Mouse (Mus musculus) limb, embryonic 13.5 days (tissue): ENCODE data around the gene Atxn1. TPM values are rescaled to one million over a fixed set of nuclear protein-coding genes. Genes with fewer than 3 reads are reported as not detected.

Experiments used
- ATAC-seq: fragments of 200-750 bp; cut with Nextera tagmentation; 2 replicates; pipeline ENCODE4 v1.8.0; 2017; ENCODE audit warnings: low read depth, moderate number of reproducible peaks, moderate TSS enrichment; ENCODE audit not compliant: low FRiP score
- H3K27ac ChIP-seq: fragments of 300-500 bp; sonication (generic); 2 replicates; pipeline ENCODE4 v1.5.1; 2015; ENCODE audit warnings: inconsistent platforms, mild to moderate bottlenecking, moderate library complexity
- H3K27me3 ChIP-seq: fragments of 300-500 bp; sonication (generic); 2 replicates; pipeline ENCODE4 v1.6.1; 2015; ENCODE audit warnings: mild to moderate bottlenecking, inconsistent platforms
- H3K36me3 ChIP-seq: fragments of 300-500 bp; sonication (generic); 2 replicates; pipeline ENCODE4 v1.6.1; 2015; ENCODE audit warnings: inconsistent platforms, mild to moderate bottlenecking, moderate library complexity
- H3K4me1 ChIP-seq: fragments of 300-500 bp; sonication (generic); 2 replicates; pipeline ENCODE4 v1.6.1; 2015; ENCODE audit warnings: inconsistent platforms
- H3K4me2 ChIP-seq: fragments of 300-500 bp; sonication (generic); replicated peaks from 2 replicates; pipeline ENCODE4 v1.6.1; 2015; ENCODE audit warnings: inconsistent platforms, mild to moderate bottlenecking, moderate library complexity
- H3K4me3 ChIP-seq: fragments of 300-500 bp; sonication (generic); 2 replicates; pipeline ENCODE4 v1.5.1; 2015; ENCODE audit warnings: moderate library complexity, mild to moderate bottlenecking, inconsistent platforms
- H3K9ac ChIP-seq: fragments of 300-500 bp; sonication (generic); 2 replicates; pipeline ENCODE4 v1.6.1; 2015; ENCODE audit warnings: mild to moderate bottlenecking, inconsistent platforms
- H3K9me3 ChIP-seq: fragments of 300-500 bp; sonication (generic); 2 replicates; pipeline ENCODE4 v1.6.1; 2016; ENCODE audit warnings: inconsistent platforms
- WGBS: fragments of 180-500 bp; shearing (Covaris S2); methylation state at CpG from one replicate; pipeline ENCODE4 v1.1.7; 2015; 5-methylcytosine and 5-hydroxymethylcytosine counted together
- polyA plus RNA-seq: library from polyadenylated mRNA; unstranded; fragments of >200 nt; fragmentation: Nextera tagmentation; extraction: Ambion mirVana; gene quantifications from 2 replicates; pipeline ENCODE4 v1.2.1, GENCODE M21; 2015

Gene Atxn1
- polyA plus RNA-seq, 1 experiment from 2014 or later, result 6.0 TPM

DNA sequence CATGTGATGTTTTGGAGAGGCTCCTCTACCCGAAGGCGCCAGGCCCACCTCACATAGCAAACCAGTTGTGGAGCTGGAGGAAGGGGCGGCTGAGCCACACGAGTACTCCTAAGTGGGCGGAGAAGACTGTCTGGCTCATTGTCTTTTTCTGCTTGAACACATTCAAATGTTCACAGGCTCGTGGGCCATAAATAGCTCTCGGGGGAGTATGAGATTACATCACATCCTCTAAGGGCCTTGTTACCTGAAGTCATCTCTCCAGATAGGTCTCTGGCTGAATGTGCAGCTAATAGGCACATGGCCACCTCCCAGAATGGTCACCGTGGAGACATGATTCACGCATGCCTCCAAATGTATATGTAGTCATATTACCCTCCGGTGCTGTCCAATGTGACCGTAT is 350.0 kb downstream of the Atxn1 start:
- no peak overlapping the region for H3K4me2 ChIP-seq
- H3K9me3 ChIP-seq, result no peaks in the 10 kb centered on the region
- no peak overlapping the region for H3K9ac ChIP-seq
- no peaks in the 10 kb centered on the region; the same call in 1 of the 2 replicates for H3K27me3 ChIP-seq
- 75% methylated on average over 11 of the region's 11 CpGs for WGBS
- ATAC-seq, result no peak
- no peak overlapping the region for H3K27ac ChIP-seq
- no peaks in the 10 kb centered on the region for H3K36me3 ChIP-seq
- H3K4me1 ChIP-seq, result no peaks in the 10 kb centered on the region
- no peak overlapping the region for H3K4me3 ChIP-seq

DNA sequence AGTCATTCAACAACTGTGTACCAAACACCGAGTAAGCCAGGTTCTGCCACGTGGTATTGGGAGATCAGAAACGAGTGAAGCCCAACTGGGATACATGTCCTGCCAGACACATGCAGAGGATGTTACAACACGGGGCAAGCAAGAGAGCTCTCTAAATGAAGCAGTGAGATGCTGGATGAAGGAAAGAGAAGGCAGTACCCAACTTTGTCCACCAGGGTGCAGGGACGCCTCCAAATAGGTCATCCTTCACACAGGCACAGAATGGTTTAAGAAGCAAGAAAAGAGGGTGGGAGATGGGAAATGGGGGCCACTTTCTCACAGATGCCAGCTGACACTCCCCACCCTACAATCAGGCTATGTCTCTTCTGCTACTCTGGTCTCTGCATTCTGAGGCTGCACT is 351.5 kb downstream of the Atxn1 start:
- no peak overlapping the region for H3K4me2 ChIP-seq
- no peak overlapping the region for H3K4me3 ChIP-seq
- no peaks in the 10 kb centered on the region; the same call in 1 of the 2 replicates for H3K9me3 ChIP-seq
- H3K9ac ChIP-seq, result no peak overlapping the region
- ATAC-seq, result no peak
- H3K27ac ChIP-seq, result no peak overlapping the region
- no peaks in the 10 kb centered on the region; the same call in 1 of the 2 replicates for H3K27me3 ChIP-seq
- H3K4me1 ChIP-seq, result no peaks in the 10 kb centered on the region
- no peaks in the 10 kb centered on the region for H3K36me3 ChIP-seq
- WGBS, result 32% methylated on average over 5 of the region's 5 CpGs

DNA sequence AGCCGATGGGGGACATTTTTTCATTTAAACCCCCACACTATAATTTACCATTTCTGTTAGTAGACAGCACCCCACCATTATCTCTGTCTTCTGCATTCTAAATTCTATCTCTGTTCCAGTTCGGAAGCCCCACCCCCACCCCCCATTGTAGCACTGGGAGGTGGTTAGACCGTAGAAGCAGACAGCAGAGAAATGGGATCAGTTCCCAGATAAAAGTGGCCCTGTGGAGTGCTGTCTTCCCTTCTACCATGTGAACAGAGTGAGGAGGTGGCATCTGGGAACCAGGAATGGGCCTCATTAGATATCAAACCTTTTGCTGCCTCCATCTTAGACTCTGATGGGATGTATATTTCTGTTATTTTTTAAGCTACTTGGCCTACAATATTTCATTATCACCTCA is 353.3 kb downstream of the Atxn1 start:
- no peak overlapping the region for H3K9ac ChIP-seq

DNA sequence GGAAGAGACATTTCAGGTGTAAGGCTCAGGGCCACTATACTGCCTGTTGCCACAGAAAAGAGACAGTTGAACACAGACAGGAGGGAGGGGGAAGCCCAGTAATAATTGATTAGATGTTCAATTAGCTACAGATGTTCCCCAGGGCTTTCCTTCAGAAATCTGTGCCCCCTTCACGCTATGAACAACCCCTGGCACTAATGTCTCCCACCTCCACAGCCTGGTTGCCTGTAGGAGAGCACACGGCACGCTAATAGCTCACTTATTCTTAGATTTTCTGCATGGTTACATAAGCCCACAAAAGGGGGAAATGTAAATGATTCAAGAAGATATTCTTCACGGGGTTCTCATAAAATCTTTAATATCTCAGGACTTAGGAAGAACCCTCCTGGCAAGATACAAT is 355.3 kb downstream of the Atxn1 start:
- H3K36me3 ChIP-seq, result no peaks in the 10 kb centered on the region
- no peaks in the 10 kb centered on the region; the same call in 1 of the 2 replicates for H3K27me3 ChIP-seq
- H3K4me3 ChIP-seq, result no peak overlapping the region
- no peaks in the 10 kb centered on the region for H3K4me1 ChIP-seq
- no peak for ATAC-seq
- H3K9ac ChIP-seq, result no peak overlapping the region
- no peak overlapping the region for H3K27ac ChIP-seq
- WGBS, result 70% methylated on average over 4 of the region's 4 CpGs
- no peaks in the 10 kb centered on the region; the same call in 1 of the 2 replicates for H3K9me3 ChIP-seq
- no peak overlapping the region for H3K4me2 ChIP-seq

More for the DNA sequence above, 353.3 kb downstream of the Atxn1 start:
- ATAC-seq, result no peak
- Histone ChIP-seq H3K4me1 (no peaks in the 10 kb centered on the region), H3K27ac (no peak overlapping the region), H3K27me3 (no peaks in the 10 kb centered on the region; the same call in 1 of the 2 replicates), H3K9me3 (no peaks in the 10 kb centered on the region; the same call in 1 of the 2 replicates), H3K4me3 (no peak overlapping the region), H3K36me3 (no peaks in the 10 kb centered on the region), H3K4me2 (no peak overlapping the region)
- WGBS, result 74% methylated on average over 3 of the region's 3 CpGs

DNA sequence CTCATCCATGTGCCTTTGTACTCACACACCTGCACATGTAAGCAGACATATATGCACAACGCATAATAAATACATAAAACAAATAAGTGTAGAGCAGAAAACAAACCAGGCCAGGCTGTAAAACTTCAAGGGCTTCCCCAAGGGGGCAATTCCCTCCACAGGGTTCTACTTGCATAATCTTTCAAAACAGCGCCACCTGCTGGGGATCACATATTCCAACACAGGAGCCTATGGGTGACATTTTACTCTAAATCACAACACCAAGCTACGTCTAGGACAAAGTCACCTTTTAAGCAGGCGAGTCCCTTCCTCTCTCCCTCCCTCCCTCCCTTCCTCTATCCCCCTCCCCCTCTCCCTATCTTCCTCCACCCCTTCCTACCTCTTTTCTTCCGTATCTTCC is 356.2 kb downstream of the Atxn1 start:
- ATAC-seq, result no peak
- Histone ChIP-seq H3K27me3 (no peaks in the 10 kb centered on the region; the same call in 1 of the 2 replicates), H3K36me3 (no peaks in the 10 kb centered on the region), H3K4me1 (no peaks in the 10 kb centered on the region), H3K4me3 (no peak overlapping the region), H3K9ac (no peak overlapping the region), H3K27ac (no peak overlapping the region), H3K9me3 (no peaks in the 10 kb centered on the region; the same call in 1 of the 2 replicates), H3K4me2 (no peak overlapping the region)
- 92% methylated on average over 5 of the region's 5 CpGs for WGBS

DNA sequence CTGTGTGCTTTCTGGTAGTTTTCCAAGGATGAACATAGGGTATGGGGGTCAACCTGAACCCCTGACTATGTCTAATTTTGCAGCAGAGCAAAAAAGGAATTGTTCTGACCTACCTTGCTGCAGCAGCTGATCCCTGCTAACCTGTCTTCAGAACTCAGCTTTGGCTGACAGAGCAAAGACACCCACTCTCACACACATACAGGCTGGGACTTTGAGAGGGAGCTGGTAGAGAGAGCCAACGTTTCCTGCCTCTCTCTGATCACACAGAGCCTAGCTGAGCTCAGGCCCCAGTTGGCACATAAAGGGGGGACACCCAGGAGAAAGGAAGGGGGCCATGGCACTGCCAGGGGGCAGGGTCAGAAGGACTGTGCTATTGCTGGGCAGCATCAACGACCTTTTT is 356.9 kb downstream of the Atxn1 start:
- WGBS, result 73% methylated on average over 2 of the region's 2 CpGs
- Histone ChIP-seq H3K4me2 (no peak overlapping the region), H3K4me3 (no peak overlapping the region), H3K9me3 (no peaks in the 10 kb centered on the region; the same call in 1 of the 2 replicates), H3K9ac (no peak overlapping the region), H3K27ac (no peak overlapping the region), H3K27me3 (no peaks in the 10 kb centered on the region; the same call in 1 of the 2 replicates), H3K36me3 (no peaks in the 10 kb centered on the region), H3K4me1 (no peaks in the 10 kb centered on the region)
- no peak for ATAC-seq

DNA sequence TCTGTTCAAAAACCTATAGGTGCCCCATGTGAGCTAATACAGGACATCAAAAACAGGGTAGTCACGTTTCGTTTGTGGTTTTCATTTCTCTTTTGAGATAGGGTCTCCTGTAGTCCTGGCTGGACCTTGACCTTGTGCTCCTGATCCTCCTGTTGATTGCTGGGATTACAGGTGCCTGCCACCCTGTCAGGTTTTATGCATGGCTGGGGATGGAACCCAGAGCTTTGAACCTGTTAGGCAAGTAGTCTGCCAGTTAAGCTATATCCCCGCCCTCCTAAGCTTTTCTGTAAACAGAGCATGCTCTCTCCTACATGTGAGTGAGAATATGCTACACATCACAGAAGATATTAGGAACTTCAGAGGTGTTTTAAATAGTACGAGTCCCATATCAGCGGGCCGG is 361.2 kb downstream of the Atxn1 start:
- H3K36me3 ChIP-seq, result no peaks in the 10 kb centered on the region
- no peaks in the 10 kb centered on the region; the same call in 1 of the 2 replicates for H3K9me3 ChIP-seq
- H3K27me3 ChIP-seq, result no peaks in the 10 kb centered on the region
- no peaks in the 10 kb centered on the region for H3K4me1 ChIP-seq
- no peak for ATAC-seq
- no peak overlapping the region for H3K27ac ChIP-seq
- no peak overlapping the region for H3K9ac ChIP-seq
- no peak overlapping the region for H3K4me2 ChIP-seq
- WGBS, result 83% methylated on average over 6 of the region's 6 CpGs
- no peak overlapping the region for H3K4me3 ChIP-seq

DNA sequence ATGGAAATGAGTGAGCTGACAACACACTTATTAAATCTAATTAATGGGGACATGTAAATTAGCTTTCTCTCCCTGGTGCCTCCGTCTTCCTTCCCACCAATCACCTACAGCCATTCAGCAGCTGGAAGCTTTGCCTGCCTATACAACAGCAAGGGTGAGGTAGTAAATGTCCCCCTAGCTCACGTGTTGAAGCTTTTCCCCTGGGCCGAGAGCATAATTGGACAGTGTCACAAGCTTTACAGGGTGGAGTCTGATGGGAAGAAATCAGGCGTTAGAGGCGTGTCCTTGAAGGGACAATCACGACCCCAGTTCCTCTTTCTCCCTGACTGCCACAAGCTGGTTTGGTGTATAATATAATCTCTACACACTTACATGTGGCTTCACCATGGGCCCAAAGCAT is 364.4 kb downstream of the Atxn1 start:
- Histone ChIP-seq H3K27ac (no peak overlapping the region), H3K27me3 (no peaks in the 10 kb centered on the region), H3K4me2 (no peak overlapping the region), H3K9me3 (no peaks in the 10 kb centered on the region), H3K4me1 (no peaks in the 10 kb centered on the region), H3K4me3 (no peak overlapping the region), H3K36me3 (no peaks in the 10 kb centered on the region), H3K9ac (no peak overlapping the region)
- no peak for ATAC-seq
- WGBS, result 52% methylated on average over 6 of the region's 6 CpGs

DNA sequence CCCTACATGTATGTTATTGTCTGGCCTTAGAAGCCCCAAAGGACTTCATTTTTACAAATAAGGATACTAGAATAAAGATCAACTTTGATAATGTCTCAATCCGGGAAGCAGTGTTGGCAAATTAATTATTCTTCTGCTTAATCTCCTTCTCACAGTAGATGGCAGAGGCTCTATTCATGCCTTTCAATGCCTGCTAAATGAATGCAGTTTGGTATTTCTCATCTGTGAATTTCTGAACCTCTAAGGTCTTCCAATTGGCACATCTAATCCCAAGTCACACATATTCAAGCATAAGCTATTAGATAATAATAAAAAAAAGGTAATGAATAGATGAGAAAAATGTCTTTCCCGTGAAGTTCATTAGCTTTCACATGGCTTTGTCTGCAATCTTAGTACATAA is 365.0 kb downstream of the Atxn1 start:
- H3K4me3 ChIP-seq, result no peak overlapping the region
- H3K27me3 ChIP-seq, result no peaks in the 10 kb centered on the region
- H3K4me2 ChIP-seq, result no peak overlapping the region
- no peak overlapping the region for H3K9ac ChIP-seq
- no peak for ATAC-seq
- no peaks in the 10 kb centered on the region for H3K9me3 ChIP-seq
- H3K27ac ChIP-seq, result no peak overlapping the region
- WGBS, result 91% methylated on average over 2 of the region's 2 CpGs
- H3K36me3 ChIP-seq, result no peaks in the 10 kb centered on the region
- no peaks in the 10 kb centered on the region for H3K4me1 ChIP-seq

DNA sequence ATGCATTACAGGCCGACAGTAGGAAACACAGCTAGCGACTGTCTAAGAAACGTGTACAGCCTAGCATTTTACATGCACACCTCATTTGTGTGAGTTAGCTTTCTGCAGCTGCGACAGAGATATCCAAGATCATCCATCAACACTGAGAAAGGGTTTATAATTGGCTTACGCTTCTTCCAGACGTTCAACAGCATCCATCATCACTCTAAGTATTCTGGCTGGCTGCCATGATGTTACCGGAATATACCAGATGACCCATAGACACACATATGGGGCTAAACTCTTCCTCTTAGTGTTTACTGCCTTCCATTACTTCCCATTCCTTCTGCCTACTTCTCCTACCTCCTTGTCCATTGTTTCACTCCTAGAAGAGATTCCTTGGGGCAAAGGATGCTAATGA is 369.4 kb downstream of the Atxn1 start:
- no peak for ATAC-seq
- no peaks in the 10 kb centered on the region for H3K27me3 ChIP-seq
- no peak overlapping the region for H3K4me3 ChIP-seq
- 71% methylated on average over 7 of the region's 7 CpGs for WGBS
- H3K36me3 ChIP-seq, result no peaks in the 10 kb centered on the region
- no peak overlapping the region for H3K27ac ChIP-seq
- no peaks in the 10 kb centered on the region for H3K9me3 ChIP-seq
- H3K4me1 ChIP-seq, result no peaks in the 10 kb centered on the region
- no peak overlapping the region for H3K4me2 ChIP-seq
- H3K9ac ChIP-seq, result no peak overlapping the region

DNA sequence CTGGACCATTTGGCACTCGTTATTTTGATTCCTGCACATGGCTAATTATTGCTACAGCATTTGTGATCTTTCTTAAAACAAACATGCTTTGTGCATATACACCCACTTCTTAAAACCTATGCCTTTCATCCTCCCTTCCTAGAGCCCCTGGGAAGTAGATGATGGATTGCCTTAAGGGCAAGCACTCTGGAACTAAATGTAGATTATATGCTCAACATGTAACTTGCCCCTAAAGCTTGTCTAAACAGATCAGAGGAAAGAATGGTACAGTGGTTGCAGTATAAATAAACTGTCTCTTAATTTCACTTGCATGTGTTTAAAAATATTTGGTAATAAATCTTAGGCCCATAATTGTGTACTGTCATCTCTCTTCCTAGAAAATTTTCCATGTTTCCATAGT is 370.9 kb downstream of the Atxn1 start:
- 37% methylated on average over 1 of the region's 1 CpGs for WGBS
- H3K9ac ChIP-seq, result no peak overlapping the region
- no peak overlapping the region for H3K4me3 ChIP-seq
- H3K36me3 ChIP-seq, result no peaks in the 10 kb centered on the region
- no peak overlapping the region for H3K4me2 ChIP-seq
- H3K4me1 ChIP-seq, result no peaks in the 10 kb centered on the region
- no peak overlapping the region for H3K27ac ChIP-seq
- no peaks in the 10 kb centered on the region for H3K9me3 ChIP-seq
- no peaks in the 10 kb centered on the region for H3K27me3 ChIP-seq
- no peak for ATAC-seq

DNA sequence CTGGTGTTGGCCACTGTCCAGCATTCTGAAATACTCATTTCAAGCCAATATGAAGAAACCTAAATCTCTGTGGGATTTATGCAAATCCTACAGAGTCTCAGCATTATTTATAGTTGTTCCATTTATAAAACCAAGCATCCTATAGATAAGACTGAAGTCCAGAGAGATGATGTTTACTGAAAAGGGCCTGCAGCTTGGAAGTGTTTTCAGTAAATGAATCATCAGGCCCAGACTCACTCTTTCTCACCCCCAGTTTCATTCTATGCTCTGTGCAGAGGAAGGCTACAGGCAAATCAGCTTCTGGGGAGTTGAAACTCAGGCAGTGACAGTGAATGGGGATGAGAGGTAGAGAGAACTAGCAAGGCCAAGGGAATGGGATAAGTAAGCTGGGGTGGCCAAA is 373.9 kb downstream of the Atxn1 start:
- Histone ChIP-seq H3K9me3 (no peaks in the 10 kb centered on the region), H3K4me3 (no peak overlapping the region), H3K27ac (no peak overlapping the region), H3K9ac (no peak overlapping the region), H3K27me3 (no peaks in the 10 kb centered on the region), H3K4me1 (no peaks in the 10 kb centered on the region), H3K4me2 (no peak overlapping the region), H3K36me3 (no peaks in the 10 kb centered on the region)
- no peak for ATAC-seq

DNA sequence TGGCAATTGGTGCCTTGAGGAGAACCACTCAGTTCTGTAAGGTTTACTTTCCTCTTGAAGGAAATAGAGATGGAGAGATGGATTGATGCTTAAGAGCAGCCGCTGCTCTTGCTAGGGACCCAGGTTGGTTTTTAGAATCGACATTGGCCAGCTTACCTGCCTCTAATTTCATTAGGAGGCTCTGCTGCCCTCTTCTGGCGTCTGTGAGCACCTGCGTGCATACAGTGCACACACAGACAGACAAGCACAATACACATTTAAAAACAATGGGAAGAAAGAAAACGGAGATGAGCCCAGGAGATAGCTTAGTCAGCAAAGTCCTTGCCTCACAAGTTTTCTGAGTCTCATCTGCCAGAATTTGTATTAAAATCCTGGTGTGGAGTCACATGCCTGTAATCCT is 381.7 kb downstream of the Atxn1 start:
- H3K27ac ChIP-seq, result peak overlapping the region; percentile 48; the same call in 1 of the 2 replicates

More for the DNA sequence above, 381.7 kb downstream of the Atxn1 start:
- Histone ChIP-seq H3K9me3 (no peaks in the 10 kb centered on the region), H3K4me1 (peaks cover 11% of the 10 kb centered on the region), H3K27me3 (no peaks in the 10 kb centered on the region), H3K4me3 (no peak overlapping the region), H3K36me3 (no peaks in the 10 kb centered on the region), H3K9ac (no peak overlapping the region), H3K4me2 (no peak overlapping the region)
- WGBS, result 84% methylated on average over 5 of the region's 5 CpGs
- no peak for ATAC-seq
